Mouse (Mus musculus): ENCODE measurements around the gene Eif4ebp2. TPM values are rescaled to one million over a fixed set of nuclear protein-coding genes. Genes with fewer than 3 reads are reported as not detected.

The Eif4ebp2 gene
- polyA plus RNA-seq (2015; fragmentation: Nextera tagmentation; extraction: Ambion mirVana): 75.5 and 83.2 TPM in 2 replicates

GRCm38 (mm10) chr10:61452645-61453044 lies at the start of gene Eif4ebp2:
Eif4ebp2 (minus strand) TSS chr10:61452661.
- Histone ChIP-seq H3K27ac (peak within 1 kb of the TSS; percentile 87), H3K27me3 (no peaks in the 10 kb centered on the region), H3K4me3 (replicated peaks) (peak within 1 kb of the TSS; percentile 93), H3K4me1 (replicated peaks) (peaks cover 41% of the 10 kb centered on the region), H3K36me3 (0 out of 2 replicates have a peak, but pooled peaks cover 3% of the 10 kb centered on the region), H3K9ac (replicated peaks) (peak within 1 kb of the TSS; percentile 98), H3K4me2 (replicated peaks) (peak within 1 kb of the TSS; percentile 87), H3K9me3 (no peaks in the 10 kb centered on the region)
- 0% methylated on average over 34 of the region's 36 CpGs for WGBS
- peak; percentile 98 for ATAC-seq

GRCm38 (mm10) chr10:61500756-61501155 lies 48.3 kb upstream of the Eif4ebp2 start:
- H3K9me3 ChIP-seq: no peaks in the 10 kb centered on the region
- no peaks in the 10 kb centered on the region for H3K27me3 ChIP-seq
- peaks cover 8% of the 10 kb centered on the region for H3K4me1 ChIP-seq (replicated peaks)
- WGBS: 59% methylated on average over 7 of the region's 7 CpGs
- ATAC-seq: no peak
- no peak overlapping the region for H3K27ac ChIP-seq
- no peak overlapping the region for H3K4me2 ChIP-seq (replicated peaks)
- H3K4me3 ChIP-seq (replicated peaks): no peak overlapping the region
- H3K9ac ChIP-seq (replicated peaks): no peak overlapping the region
- H3K36me3 ChIP-seq: no peaks in the 10 kb centered on the region

- H3K27me3 ChIP-seq: no peaks in the 10 kb centered on the region
- 85% methylated on average over 20 of the region's 20 CpGs for WGBS
- no peak overlapping the region for H3K4me3 ChIP-seq (replicated peaks)
- no peak overlapping the region for H3K9ac ChIP-seq (replicated peaks)
- H3K36me3 ChIP-seq: no peaks in the 10 kb centered on the region
- H3K4me2 ChIP-seq (replicated peaks): no peak overlapping the region
- no peaks in the 10 kb centered on the region for H3K9me3 ChIP-seq
- H3K27ac ChIP-seq: no peak overlapping the region
- peaks cover 18% of the 10 kb centered on the region for H3K4me1 ChIP-seq (replicated peaks)
- no peak for ATAC-seq
Measured at GRCm38 (mm10) chr10:61499505-61500466, 47.3 kb upstream of the Eif4ebp2 start.

- Histone ChIP-seq H3K4me3 (replicated peaks) (no peak overlapping the region), H3K27me3 (no peaks in the 10 kb centered on the region), H3K27ac (peak overlapping the region; percentile 56), H3K9me3 (no peaks in the 10 kb centered on the region), H3K4me1 (replicated peaks) (peaks cover 18% of the 10 kb centered on the region), H3K4me2 (replicated peaks) (no peak overlapping the region), H3K9ac (replicated peaks) (no peak overlapping the region), H3K36me3 (no peaks in the 10 kb centered on the region)
- ATAC-seq: no peak
- WGBS: 36% methylated on average over 9 of the region's 9 CpGs
Measured at GRCm38 (mm10) chr10:61496231-61496630, 43.8 kb upstream of the Eif4ebp2 start.

GRCm38 (mm10) chr10:61495461-61495860 lies 43.0 kb upstream of the Eif4ebp2 start:
- no peak for ATAC-seq
- Histone ChIP-seq H3K27me3 (no peaks in the 10 kb centered on the region), H3K4me1 (replicated peaks) (peaks cover 18% of the 10 kb centered on the region), H3K9ac (replicated peaks) (no peak overlapping the region), H3K27ac (peak overlapping the region; percentile 30; the same call in 1 of the 2 replicates), H3K4me3 (replicated peaks) (no peak overlapping the region), H3K9me3 (no peaks in the 10 kb centered on the region), H3K36me3 (no peaks in the 10 kb centered on the region), H3K4me2 (replicated peaks) (no peak overlapping the region)
- 36% methylated on average over 4 of the region's 4 CpGs for WGBS

GRCm38 (mm10) chr10:61492040-61492439 lies 39.6 kb upstream of the Eif4ebp2 start:
- ATAC-seq: peak; percentile 62
- Histone ChIP-seq H3K27ac (no peak overlapping the region), H3K4me2 (replicated peaks) (no peak overlapping the region), H3K9me3 (no peaks in the 10 kb centered on the region), H3K27me3 (no peaks in the 10 kb centered on the region), H3K4me3 (replicated peaks) (no peak overlapping the region), H3K4me1 (replicated peaks) (peaks cover 18% of the 10 kb centered on the region), H3K36me3 (no peaks in the 10 kb centered on the region), H3K9ac (replicated peaks) (no peak overlapping the region)
- 4% methylated on average over 11 of the region's 11 CpGs for WGBS

GRCm38 (mm10) chr10:61491573-61491972 lies 39.1 kb upstream of the Eif4ebp2 start:
- Histone ChIP-seq H3K4me1 (replicated peaks) (peaks cover 18% of the 10 kb centered on the region), H3K9ac (replicated peaks) (no peak overlapping the region), H3K36me3 (no peaks in the 10 kb centered on the region), H3K9me3 (no peaks in the 10 kb centered on the region), H3K4me3 (replicated peaks) (no peak overlapping the region), H3K27ac (no peak overlapping the region), H3K27me3 (no peaks in the 10 kb centered on the region), H3K4me2 (replicated peaks) (no peak overlapping the region)
- ATAC-seq: no peak
- WGBS: 55% methylated on average over 8 of the region's 8 CpGs

- H3K36me3 ChIP-seq: no peaks in the 10 kb centered on the region
- no peaks in the 10 kb centered on the region for H3K9me3 ChIP-seq
- H3K27me3 ChIP-seq: no peaks in the 10 kb centered on the region
- no peak for ATAC-seq
- H3K4me2 ChIP-seq (replicated peaks): no peak overlapping the region
- H3K4me3 ChIP-seq (replicated peaks): no peak overlapping the region
- H3K9ac ChIP-seq (replicated peaks): no peak overlapping the region
- no peaks in the 10 kb centered on the region for H3K4me1 ChIP-seq (replicated peaks)
- H3K27ac ChIP-seq: no peak overlapping the region
- 83% methylated on average over 6 of the region's 6 CpGs for WGBS
Measured at GRCm38 (mm10) chr10:61488522-61489110, 36.2 kb upstream of the Eif4ebp2 start.

GRCm38 (mm10) chr10:61486551-61487339 lies 34.3 kb upstream of the Eif4ebp2 start:
- H3K4me1 ChIP-seq (replicated peaks): no peaks in the 10 kb centered on the region
- H3K9me3 ChIP-seq: no peaks in the 10 kb centered on the region
- H3K9ac ChIP-seq (replicated peaks): no peak overlapping the region
- H3K36me3 ChIP-seq: no peaks in the 10 kb centered on the region
- WGBS: 91% methylated on average over 8 of the region's 8 CpGs
- H3K27me3 ChIP-seq: no peaks in the 10 kb centered on the region
- H3K4me3 ChIP-seq (replicated peaks): no peak overlapping the region
- H3K27ac ChIP-seq: no peak overlapping the region
- no peak overlapping the region for H3K4me2 ChIP-seq (replicated peaks)
- no peak for ATAC-seq

GRCm38 (mm10) chr10:61484801-61485200 lies 32.3 kb upstream of the Eif4ebp2 start:
- no peaks in the 10 kb centered on the region for H3K9me3 ChIP-seq
- H3K36me3 ChIP-seq: no peaks in the 10 kb centered on the region
- H3K4me2 ChIP-seq (replicated peaks): no peak overlapping the region
- H3K27ac ChIP-seq: no peak overlapping the region
- H3K4me1 ChIP-seq (replicated peaks): no peaks in the 10 kb centered on the region
- no peak overlapping the region for H3K9ac ChIP-seq (replicated peaks)
- no peak overlapping the region for H3K4me3 ChIP-seq (replicated peaks)
- ATAC-seq: no peak
- no peaks in the 10 kb centered on the region for H3K27me3 ChIP-seq
- WGBS: 88% methylated on average over 11 of the region's 11 CpGs

GRCm38 (mm10) chr10:61482771-61483170 lies 30.3 kb upstream of the Eif4ebp2 start:
- no peak for ATAC-seq
- H3K27me3 ChIP-seq: no peaks in the 10 kb centered on the region; the same call in 1 of the 2 replicates
- 93% methylated on average over 7 of the region's 7 CpGs for WGBS
- no peaks in the 10 kb centered on the region for H3K9me3 ChIP-seq
- H3K36me3 ChIP-seq: no peaks in the 10 kb centered on the region
- H3K27ac ChIP-seq: no peak overlapping the region
- no peak overlapping the region for H3K9ac ChIP-seq (replicated peaks)
- no peak overlapping the region for H3K4me2 ChIP-seq (replicated peaks)
- no peak overlapping the region for H3K4me3 ChIP-seq (replicated peaks)
- no peaks in the 10 kb centered on the region; the same call in 1 of the 2 replicates for H3K4me1 ChIP-seq (replicated peaks)

Data from midbrain, embryonic 13.5 days (tissue).